Mouse (Mus musculus): ENCODE results near the gene Amn.

DNA sequence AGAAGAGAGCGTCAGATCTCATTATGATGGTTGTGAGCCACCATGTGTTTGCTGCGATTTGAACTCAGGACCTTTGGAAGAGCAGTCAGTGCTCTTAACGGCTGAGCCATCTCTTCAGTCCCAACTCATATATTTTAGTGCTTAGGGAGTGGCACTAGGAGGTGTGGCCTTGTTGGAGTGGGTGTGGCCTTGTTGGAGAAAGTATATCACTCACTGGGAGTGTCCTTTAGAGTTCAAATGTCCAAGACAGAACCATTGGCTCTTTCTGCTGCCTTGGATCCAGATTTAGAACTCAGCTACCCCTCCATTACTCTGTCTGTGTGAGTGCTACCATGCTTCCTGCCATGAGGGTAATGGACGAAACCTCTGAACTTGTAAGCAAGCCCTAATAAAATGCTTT, 37.1 kb upstream of the Amn start:
- TF ChIP-seq POLR2A (IDR thresholded peaks at IDR 0.05; ENCODE audit: borderline replicate concordance, control insufficient read depth, low read depth, low read length) (no peak), CTCF (IDR thresholded peaks at IDR 0.05; ENCODE audit: control insufficient read depth, insufficient read depth, low read length) (no peak)

Measured in bone marrow, adult 2 months (tissue).